Mouse (Mus musculus): ENCODE measurements at regions not wholly inside any gene's neighbourhood (a gene's known extent, or its start where the extent isn't known, plus 50 kb on each side); places are given as distances from the start of the nearest gene placed in this dataset.

GRCm38 (mm10) chr5:125849722-125850121 is 318.1 kb downstream of the Tmem132b start:
- TF ChIP-seq POLR2A (IDR thresholded peaks at IDR 0.05; ENCODE audit: insufficient read depth, low read depth, low read length): no peak
- TF ChIP-seq CTCF (IDR thresholded peaks at IDR 0.05; ENCODE audit: insufficient read depth, low read depth, low read length): no peak
